13 mouse cellular contexts compared by ENCODE assay signal in genomic region chr9:109084922-109085321, GRCm38 (mm10). TPM values are rescaled to one million over a fixed set of nuclear protein-coding genes. Genes with fewer than 3 reads are reported as not detected.
DNase-seq lines count a peak whose midpoint lies in the region; TF ChIP-seq lines count a peak whose summit lies in the region.
"Had no signal": no experiment of that assay in that cellular context is flagged by ENCODE, and none has a peak within 500 bp of the region (broad histone marks: within the 10 kb centered on the region; RNA-seq: fewer than 3 reads in every experiment).

No protein-coding gene starts in this region.

- peak; percentile 31 to 75; a peak in 3 of 4 replicates for TF ChIP-seq CTCF in CH12.LX (conservative IDR thresholded peaks at IDR 0.05 in 1 of 2, IDR thresholded peaks at IDR 0.05 in 1 of 2; ENCODE audit: low read depth in 2 of 2, low read length in 2 of 2)

- no peak overlapping the region for H3K9ac ChIP-seq in CH12.LX (ENCODE audit: insufficient read depth, low read depth)
- H3K9ac ChIP-seq: embryonic facial prominence, embryonic 12.5 days; intestine, embryonic 15.5 days; limb, embryonic 12.5 days; midbrain, embryonic 15.5 days had no signal

- H3K27me3 ChIP-seq in CH12.LX (replicated peaks): no peaks in the 10 kb centered on the region
- H3K27me3 ChIP-seq: embryonic facial prominence, embryonic 12.5 days; intestine, embryonic 15.5 days; limb, embryonic 12.5 days; midbrain, embryonic 15.5 days had no signal

- dilution Hi-C loops in CH12.LX (cut with MboI; ENCODE audit: extremely low pct_ligation_motif_present, extremely low pct_unique_long_range_greater_than_20kb, low sequenced_read_pairs): no loop called here

- no peak for TF ChIP-seq EP300 in CH12.LX (IDR thresholded peaks at IDR 0.05; ENCODE audit: low read length)

- H3K36me3 ChIP-seq in CH12.LX (replicated peaks in 1 of 2; ENCODE audit: control insufficient read depth in 1 of 2, insufficient read depth in 1 of 2, low read length in 1 of 2): peaks cover 6 to 39% of the 10 kb centered on the region in 2 experiments
- H3K36me3 ChIP-seq: intestine, embryonic 15.5 days had no signal

- H3K4me2 ChIP-seq in CH12.LX (ENCODE audit: insufficient read depth, low read depth, poor library complexity, severe bottlenecking): no peak overlapping the region
- H3K4me2 ChIP-seq: embryonic facial prominence, embryonic 12.5 days; intestine, embryonic 15.5 days; limb, embryonic 12.5 days; midbrain, embryonic 15.5 days had no signal

- H3K79me2 ChIP-seq in CH12.LX (replicated peaks; ENCODE audit: control insufficient read depth, extremely low read depth, insufficient read depth, poor library complexity, severe bottlenecking): peaks cover 24% of the 10 kb centered on the region

- no peak overlapping the region for H3K27ac ChIP-seq in CH12.LX (ENCODE audit: insufficient read depth, low read depth)
- H3K27ac ChIP-seq: embryonic facial prominence, embryonic 12.5 days; intestine, embryonic 15.5 days; limb, embryonic 12.5 days; midbrain, embryonic 15.5 days had no signal

- TF ChIP-seq POLR2A in CH12.LX (IDR thresholded peaks at IDR 0.05; ENCODE audit: low read depth, low read length): no peak

- in situ Hi-C loops in CH12.LX (cut with MboI; ENCODE audit: low pct_ligation_motif_present, low pct_unique_long_range_greater_than_20kb, low sequenced_read_pairs): loop anchor here (5.0 kb wide), 1 partner anchor 32 kb away; no protein-coding TSS in a partner anchor

- no peak overlapping the region for H3K4me3 ChIP-seq in CH12.LX (replicated peaks in 1 of 3; ENCODE audit: low read depth in 2 of 3, low read length in 2 of 3, poor library complexity in 1 of 3)
- H3K4me3 ChIP-seq: embryonic facial prominence, embryonic 12.5 days; intestine, embryonic 15.5 days; limb, embryonic 12.5 days; midbrain, embryonic 15.5 days had no signal

- DNase-seq in kidney, postnatal 10 days: peak; percentile 52
- DNase-seq in kidney, adult 11 months: no peak
- DNase-seq in CH12.LX (ENCODE audit: extremely low read depth): peak; percentile 63
- DNase-seq in Muller cell, postnatal 12 days (ENCODE audit: inconsistent ontology term): peak; percentile 61
- peak; percentile 71 for DNase-seq in induced T-regulatory cell, adult 2 months (ENCODE audit: low read depth)
- DNase-seq in B cell, adult 2 months: no peak
- DNase-seq in cerebellum, adult 8-10 months: no peak
- DNase-seq: adrenal gland, adult 2 months; right cerebral cortex, adult 18-20 months had no signal

- TF ChIP-seq RAD21 in CH12.LX (IDR thresholded peaks at IDR 0.05; ENCODE audit: low read depth, low read length): peak; percentile 66

- no peaks in the 10 kb centered on the region for H3K9me3 ChIP-seq in CH12.LX (replicated peaks; ENCODE audit: low read length)
- H3K9me3 ChIP-seq: embryonic facial prominence, embryonic 12.5 days; intestine, embryonic 15.5 days; limb, embryonic 12.5 days; midbrain, embryonic 15.5 days had no signal

- peaks cover 2 to 31% of the 10 kb centered on the region in 2 experiments; a peak in 3 of 4 replicates for H3K4me1 ChIP-seq in CH12.LX (ENCODE audit: control insufficient read depth in 1 of 2, insufficient read depth in 2 of 2)

TF ChIP-seq in CH12.LX, 34 proteins besides CTCF, POLR2A, EP300 and RAD21:
- TF ChIP-seq SMC3 (IDR thresholded peaks at IDR 0.05; ENCODE audit: low read depth, low read length) (peak; percentile 53), MYC (IDR thresholded peaks at IDR 0.05; ENCODE audit: low read depth, low read length) (0 out of 2 replicates have a peak, but pooled peaks have one; percentile 20), MAZ (IDR thresholded peaks at IDR 0.05; ENCODE audit: low read depth, low read length) (no peak), PAX5 (IDR thresholded peaks at IDR 0.05; ENCODE audit: low read length) (no peak), JUND (conservative IDR thresholded peaks at IDR 0.05; ENCODE audit: low read depth, low read length) (no peak)

RNA-seq across cellular contexts. Expression of gene Tma7, which starts 2.5 kb away (rescaled TPM):
- total RNA-seq in CH12.LX (2012; rRNA removed): 255 and 369 TPM in 2 replicates
- total RNA-seq in CH12.LX (2014; rRNA removed): 336 and 356 TPM in 2 replicates
- 494 and 529 TPM in 2 replicates for polyA plus RNA-seq in CH12.LX (2012; ENCODE audit: insufficient read length, low read depth)

RNA-seq across cellular contexts. Expression of gene Ccdc51, which starts 2.6 kb away (rescaled TPM):
- total RNA-seq in CH12.LX (2012; rRNA removed): 18.2 TPM in 2 replicates
- 15.9 and 16.2 TPM in 2 replicates for total RNA-seq in CH12.LX (2014; rRNA removed)
- polyA plus RNA-seq in CH12.LX (2012; ENCODE audit: insufficient read length, low read depth): 7.6 and 8.6 TPM in 2 replicates

RNA-seq across cellular contexts. Expression of gene Plxnb1, which starts 10.3 kb away (rescaled TPM):
- total RNA-seq in CH12.LX (2012; rRNA removed): under 0.01 TPM in 1 of 2 replicates, not detected in the other
- total RNA-seq in CH12.LX (2014; rRNA removed): not detected in 2 replicates
- polyA plus RNA-seq in CH12.LX (2012; ENCODE audit: insufficient read length, low read depth): not detected in 2 replicates

RNA-seq across cellular contexts. Expression of gene Atrip, which starts 11.0 kb away (rescaled TPM):
- total RNA-seq in CH12.LX (2012; rRNA removed) (18.0 and 19.3 TPM in 2 replicates), CH12.LX (2014; rRNA removed) (16.2 and 17.6 TPM in 2 replicates)
- polyA plus RNA-seq in CH12.LX (2012; ENCODE audit: insufficient read length, low read depth): 21.3 and 24.1 TPM in 2 replicates

RNA-seq across cellular contexts. Expression of gene Trex1, which starts 25.4 kb away (rescaled TPM):
- 20.8 and 31.5 TPM in 2 replicates for total RNA-seq in CH12.LX (2012; rRNA removed)
- 20.1 and 21.1 TPM in 2 replicates for total RNA-seq in CH12.LX (2014; rRNA removed)
- polyA plus RNA-seq in CH12.LX (2012; ENCODE audit: insufficient read length, low read depth): 15.8 and 22.9 TPM in 2 replicates

Comparison
In these comparisons a context has a peak if more than half of its experiments do, and no peak if none do; other contexts are left out.
1. DNase-seq: peak in kidney, postnatal 10 days (single experiment), CH12.LX (single experiment), Muller cell, postnatal 12 days (single experiment) and induced T-regulatory cell, adult 2 months (single experiment); none in kidney, adult 11 months (single experiment), B cell, adult 2 months (0 of 2) and cerebellum, adult 8-10 months (single experiment).